Mouse (Mus musculus) E14TG2a.4 (cell line): ENCODE measurements around the gene Xiap.

Experiments
- H3K27me3 ChIP-seq: 2 replicates; pipeline ENCODE4 v1.6.1; 2014; ENCODE audit warnings: low read length, control low read depth; ENCODE audit not compliant: insufficient read depth
- H3K36me3 ChIP-seq: 2 replicates; pipeline ENCODE4 v1.6.1; 2014; ENCODE audit warnings: low read length, control low read depth; ENCODE audit not compliant: insufficient read depth
- H3K4me1 ChIP-seq: replicated peaks from 2 replicates; pipeline ENCODE4 v1.6.1; 2014; ENCODE audit warnings: low read depth, low read length, control low read depth
- H3K4me3 ChIP-seq: replicated peaks from 2 replicates; pipeline ENCODE4 v1.5.1; 2014; ENCODE audit warnings: mild to moderate bottlenecking, low read length
- H3K9me3 ChIP-seq: 2 replicates; pipeline ENCODE4 v1.6.1; 2014; ENCODE audit warnings: low read length, control low read depth
- CTCF ChIP-seq: conservative IDR thresholded peaks from 2 replicates; pipeline ENCODE4 v1.5.1; 2014; ENCODE audit warnings: low read length
- NANOG ChIP-seq: IDR thresholded peaks from 2 replicates; pipeline ENCODE4 v1.6.1; 2014; ENCODE audit warnings: borderline replicate concordance, low read length, mixed read lengths
- POU5F1 ChIP-seq: IDR thresholded peaks from 2 replicates; pipeline ENCODE4 v1.6.1; 2014; ENCODE audit warnings: low read length, borderline replicate concordance

Xiap gene

GRCm38 (mm10) chrX:42066771-42067170 lies 7.3 kb downstream of the Xiap start:
- TF ChIP-seq POU5F1 (no peak), CTCF (no peak), NANOG (no peak)
- no peaks in the 10 kb centered on the region for H3K9me3 ChIP-seq
- H3K4me1 ChIP-seq = peaks cover 26% of the 10 kb centered on the region
- no peaks in the 10 kb centered on the region for H3K36me3 ChIP-seq
- no peaks in the 10 kb centered on the region for H3K27me3 ChIP-seq
- no peak overlapping the region for H3K4me3 ChIP-seq

DNA sequence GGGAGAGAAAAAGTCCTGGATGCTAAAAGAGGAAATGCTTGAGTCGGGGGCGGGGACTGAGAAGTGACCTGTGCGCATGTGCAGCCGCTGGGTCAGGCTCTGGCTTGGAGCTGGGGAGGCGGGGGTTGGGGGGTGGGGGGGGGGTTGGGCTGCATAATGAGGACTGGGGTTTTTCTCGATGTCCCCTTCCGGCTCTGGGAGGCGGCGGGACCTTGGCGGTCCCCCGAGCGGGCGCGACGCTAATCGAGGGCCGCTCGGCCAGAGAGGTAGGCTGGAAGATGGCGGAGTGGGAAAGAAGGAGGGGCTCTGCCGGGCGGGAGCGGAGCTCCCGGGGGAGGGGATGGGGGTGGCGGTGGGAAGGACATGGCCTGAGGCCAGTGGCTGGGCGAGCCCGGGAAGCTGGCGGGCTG lies 8.3 kb downstream of the Xiap start:
- Histone ChIP-seq H3K36me3 (no peaks in the 10 kb centered on the region), H3K4me3 (peak overlapping the region; percentile 78), H3K27me3 (no peaks in the 10 kb centered on the region), H3K4me1 (peaks cover 29% of the 10 kb centered on the region), H3K9me3 (no peaks in the 10 kb centered on the region)
- TF ChIP-seq POU5F1 (no peak), CTCF (no peak), NANOG (no peak)

DNA sequence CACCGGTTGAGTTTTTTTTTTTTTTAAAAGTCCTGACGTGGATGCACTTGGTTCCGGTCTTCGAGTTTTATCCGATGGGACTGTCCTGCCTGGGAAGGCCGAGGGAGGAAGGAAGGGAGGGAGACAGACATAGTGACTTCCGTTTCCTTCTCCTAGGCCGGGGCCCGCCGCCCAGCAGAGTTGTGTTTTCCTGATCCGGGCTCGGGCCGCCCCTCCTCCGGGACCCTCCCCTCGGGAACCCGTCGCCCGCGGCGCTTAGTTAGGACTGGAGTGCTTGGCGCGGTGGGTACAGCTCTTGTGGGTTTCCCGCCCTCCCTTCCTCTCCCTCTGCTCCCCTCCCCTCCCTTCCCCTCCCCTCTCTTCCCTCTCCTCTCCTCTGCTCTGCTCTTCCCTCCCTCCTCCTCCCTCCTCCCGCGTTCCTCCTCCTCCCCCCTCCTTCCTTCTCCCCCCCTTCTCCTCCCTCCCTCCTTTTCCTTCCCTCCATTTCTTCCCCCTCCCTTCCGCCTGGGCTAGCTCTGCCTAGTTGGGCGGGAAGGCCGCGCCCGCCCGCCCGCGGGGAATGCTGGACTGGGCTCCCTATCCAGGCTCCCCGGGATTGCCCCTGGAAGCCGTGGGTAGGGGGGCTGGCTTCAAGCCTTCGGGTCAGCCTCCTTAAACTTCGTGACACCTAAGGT lies 8.9 kb downstream of the Xiap start:
- TF ChIP-seq NANOG = no peak
- Histone ChIP-seq H3K27me3 (no peaks in the 10 kb centered on the region), H3K4me1 (peaks cover 29% of the 10 kb centered on the region), H3K4me3 (peak overlapping the region; percentile 78), H3K9me3 (no peaks in the 10 kb centered on the region), H3K36me3 (no peaks in the 10 kb centered on the region)

GRCm38 (mm10) chrX:42068875-42069257 lies 9.4 kb downstream of the Xiap start:
- Histone ChIP-seq H3K27me3 (no peaks in the 10 kb centered on the region), H3K36me3 (no peaks in the 10 kb centered on the region), H3K9me3 (no peaks in the 10 kb centered on the region), H3K4me3 (peak overlapping the region; percentile 78), H3K4me1 (peaks cover 31% of the 10 kb centered on the region)
- TF ChIP-seq POU5F1 (no peak), CTCF (no peak), NANOG (no peak)

DNA sequence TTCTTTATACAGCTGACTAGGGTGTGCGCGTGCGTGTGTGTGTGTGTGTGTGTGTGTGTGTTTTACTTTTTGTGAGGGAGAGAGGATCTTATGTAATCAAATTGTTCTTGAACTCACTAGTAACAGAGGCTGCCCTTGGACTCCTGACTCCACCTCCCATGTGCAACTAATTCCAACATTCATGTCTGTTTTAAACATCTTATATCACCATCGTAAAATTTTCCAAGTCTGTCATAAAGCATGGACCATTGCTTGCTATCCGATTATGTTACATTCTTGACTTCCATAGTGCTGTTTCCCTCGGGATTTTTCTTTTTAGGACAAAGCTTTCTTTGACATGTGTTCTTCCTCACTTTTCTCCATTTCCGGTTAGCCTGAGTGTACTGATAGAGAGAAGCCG lies 28.3 kb downstream of the Xiap start:
- Histone ChIP-seq H3K27me3 (no peaks in the 10 kb centered on the region), H3K4me3 (no peak overlapping the region), H3K4me1 (no peaks in the 10 kb centered on the region), H3K36me3 (no peaks in the 10 kb centered on the region), H3K9me3 (no peaks in the 10 kb centered on the region)
- TF ChIP-seq POU5F1 (no peak), NANOG (no peak), CTCF (no peak)

DNA sequence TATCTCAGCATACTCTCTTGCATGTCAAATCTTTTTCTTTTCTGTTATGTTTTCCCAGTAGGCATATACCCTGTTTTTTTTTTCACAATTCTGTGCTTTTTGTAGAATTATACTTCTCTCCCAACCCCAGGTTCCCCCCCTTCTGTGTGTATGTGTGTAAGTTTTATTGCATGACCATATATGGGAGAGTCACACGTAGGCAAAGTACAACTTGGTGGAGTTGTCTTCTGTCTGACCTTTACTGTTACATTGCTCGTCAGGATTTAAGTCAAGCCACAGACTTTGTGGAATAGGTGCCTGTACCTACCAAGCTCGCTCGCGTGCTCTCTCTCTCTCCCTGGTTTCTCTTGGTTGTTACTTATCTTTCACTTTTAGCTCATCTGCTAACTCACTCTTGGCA lies 28.7 kb downstream of the Xiap start:
- TF ChIP-seq CTCF (no peak), NANOG (no peak), POU5F1 (no peak)
- Histone ChIP-seq H3K4me1 (no peaks in the 10 kb centered on the region), H3K9me3 (no peaks in the 10 kb centered on the region), H3K4me3 (no peak overlapping the region), H3K36me3 (no peaks in the 10 kb centered on the region), H3K27me3 (no peaks in the 10 kb centered on the region)

DNA sequence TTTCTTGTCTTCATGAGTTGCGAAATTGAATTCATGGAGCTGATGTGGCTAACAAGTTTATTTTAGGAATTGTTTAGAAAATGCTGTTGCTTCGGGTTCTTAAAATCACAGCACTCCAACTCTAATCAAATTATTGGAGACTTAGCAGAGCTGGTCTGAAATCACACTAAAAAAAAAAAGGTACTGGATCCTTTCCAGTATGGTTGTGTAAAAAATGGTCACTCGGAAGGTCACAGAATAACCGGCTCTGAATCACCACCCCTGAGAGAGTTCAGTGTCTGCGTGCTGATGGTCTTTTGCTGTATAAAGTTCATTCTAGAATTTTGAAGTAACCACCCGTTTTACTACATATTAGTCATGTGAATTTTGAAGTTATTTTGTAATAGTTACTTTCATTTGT lies 47.7 kb downstream of the Xiap start:
- Histone ChIP-seq H3K36me3 (peaks cover 36% of the 10 kb centered on the region), H3K4me1 (no peaks in the 10 kb centered on the region), H3K9me3 (no peaks in the 10 kb centered on the region), H3K27me3 (no peaks in the 10 kb centered on the region), H3K4me3 (no peak overlapping the region)
- TF ChIP-seq CTCF = no peak

GRCm38 (mm10) chrX:42110585-42110984 lies 51.1 kb downstream of the Xiap start:
- Histone ChIP-seq H3K36me3 (peaks cover 8% of the 10 kb centered on the region; the same call in 1 of the 2 replicates), H3K27me3 (no peaks in the 10 kb centered on the region), H3K9me3 (no peaks in the 10 kb centered on the region), H3K4me3 (no peak overlapping the region), H3K4me1 (no peaks in the 10 kb centered on the region)
- TF ChIP-seq CTCF = no peak
- TF ChIP-seq POU5F1 = no peak
- no peak for TF ChIP-seq NANOG

- H3K4me1 ChIP-seq = no peaks in the 10 kb centered on the region
- no peaks in the 10 kb centered on the region for H3K9me3 ChIP-seq
- H3K36me3 ChIP-seq = no peaks in the 10 kb centered on the region
- H3K4me3 ChIP-seq = no peak overlapping the region
- H3K27me3 ChIP-seq = no peaks in the 10 kb centered on the region
- TF ChIP-seq NANOG = no peak
- no peak for TF ChIP-seq POU5F1
- no peak for TF ChIP-seq CTCF
These were observed 60.1 kb downstream of the Xiap start for GRCm38 (mm10) chrX:42119442-42120048.
